Mouse (Mus musculus) heart, adult 2 months (tissue): ENCODE data around the gene Psmd8. TPM values are rescaled to one million over a fixed set of nuclear protein-coding genes. Genes with fewer than 3 reads are reported as not detected.
A peak's percentile ranks its signal among the peaks of the same experiment; 100 is the strongest.

Experiments
- DNase-seq, 2 experiments: peaks; one replicate each; pipeline ENCODE4 v3.0.0; 2021
- H3K27ac ChIP-seq: fragments of 200-600 bp; 2 replicates; pipeline ENCODE4 v1.8.1; 2022
- H3K27me3 ChIP-seq: fragments of 200-500 bp; 2 replicates; pipeline ENCODE4 v1.6.1; 2012; ENCODE audit warnings: mild to moderate bottlenecking, low read length, inconsistent platforms, mixed read lengths; ENCODE audit not compliant: control insufficient read depth, insufficient read depth
- H3K36me3 ChIP-seq: fragments of 200-500 bp; 2 replicates; pipeline ENCODE4 v1.6.1; 2012; ENCODE audit warnings: low read length, inconsistent platforms; ENCODE audit not compliant: control insufficient read depth, insufficient read depth
- H3K4me1 ChIP-seq: fragments of 200-500 bp; 2 replicates; pipeline ENCODE4 v1.6.1; 2011; ENCODE audit warnings: low read length; ENCODE audit not compliant: control insufficient read depth, insufficient read depth
- H3K4me3 ChIP-seq: fragments of 200-600 bp; 2 replicates; pipeline ENCODE4 v1.8.1; 2022
- H3K79me2 ChIP-seq: fragments of 200-500 bp; replicated peaks from 2 replicates; pipeline ENCODE4 v1.6.1; 2012; ENCODE audit warnings: mild to moderate bottlenecking, inconsistent platforms, low read length, moderate library complexity, mixed read lengths; ENCODE audit not compliant: control insufficient read depth, insufficient read depth
- H3K9ac ChIP-seq: fragments of 200-500 bp; 2 replicates; pipeline ENCODE4 v1.6.1; 2012; ENCODE audit warnings: low read depth, mild to moderate bottlenecking, control low read depth, inconsistent platforms, low read length, mixed read lengths
- CTCF ChIP-seq: fragments of 200-600 bp; IDR thresholded peaks from 2 replicates; pipeline ENCODE4 v1.8.1; 2022; ENCODE audit warnings: antibody characterized with exemption, mild to moderate bottlenecking, moderate library complexity
- EP300 ChIP-seq: fragments of 200-500 bp; IDR thresholded peaks from 2 replicates; pipeline ENCODE4 v1.6.1; 2011; ENCODE audit warnings: low read depth, low read length, control low read depth; ENCODE audit not compliant: insufficient read depth
- POLR2A ChIP-seq: fragments of 200-500 bp; IDR thresholded peaks from 2 replicates; pipeline ENCODE4 v1.6.1; 2011; ENCODE audit warnings: mild to moderate bottlenecking, low read depth, low read length, control low read depth; ENCODE audit not compliant: insufficient read depth
- WGBS: fragments of 180-500 bp; shearing (Covaris S2); methylation state at CpG from one replicate; pipeline ENCODE4 v1.1.7; 2018; 5-methylcytosine and 5-hydroxymethylcytosine counted together
- intact Hi-C: fragments of 180-260 bp; cut with DNase I; formaldehyde crosslinking; loops from one replicate; pipeline ENCODE4 v1.15.1; 2025
- polyA plus RNA-seq: library from polyadenylated mRNA; depleted of rRNA; stranded (reverse); fragments of >200 nt; gene quantifications from 2 replicates; pipeline ENCODE4 v1.2.3, GENCODE M21; 2012; rRNA removed
- total RNA-seq, 2 experiments: library from RNA; stranded (reverse); gene quantifications; 2 replicates each; pipeline ENCODE4 v1.2.3; 2021

Psmd8 gene
- total and polyA plus RNA-seq, 3 experiments, result 103 to 120 (median 116) TPM

DNA sequence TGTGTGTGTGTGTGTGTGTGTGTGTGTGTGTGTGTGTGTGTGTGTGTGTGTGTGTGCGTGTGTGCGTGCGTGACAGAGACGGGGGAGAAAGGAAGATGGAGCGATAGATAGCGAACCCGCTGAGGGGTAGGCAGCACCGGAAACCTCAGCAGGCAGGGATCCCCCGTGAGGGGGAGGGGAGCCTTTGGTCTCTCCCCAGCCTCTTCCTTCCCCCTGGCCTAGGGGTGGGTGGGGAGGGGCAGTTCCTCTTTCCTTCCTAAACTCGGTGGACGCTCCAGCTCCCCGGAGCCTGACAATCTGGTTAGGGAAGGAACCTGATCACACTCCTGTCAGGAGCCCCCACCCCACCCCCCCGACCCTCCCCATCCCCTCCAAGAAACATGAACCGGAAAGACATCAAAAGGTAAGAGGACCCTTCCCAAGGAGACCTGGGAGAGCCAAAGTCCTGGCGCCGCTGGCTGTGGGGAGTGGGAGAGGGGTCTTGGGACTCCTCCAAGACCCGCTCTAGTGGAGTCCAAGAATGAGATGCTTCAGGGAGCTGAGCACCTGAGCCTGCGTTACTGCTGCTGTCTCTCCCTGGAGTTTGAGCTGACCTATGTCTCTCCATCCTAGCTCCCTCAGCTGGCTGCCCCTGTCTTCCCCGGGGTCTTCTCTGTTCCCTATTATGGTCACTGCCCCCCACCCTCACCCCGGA is 45.7 kb downstream of the Psmd8 start, which contains the start of gene Rasgrp4:
TSS of gene Rasgrp4 (plus strand) at position 159 of the 694 bp plus-strand sequence.
- Histone ChIP-seq H3K79me2 (no peaks in the 10 kb centered on the region), H3K36me3 (no peaks in the 10 kb centered on the region), H3K9ac (no peak within 1 kb of the TSS), H3K4me3 (peak within 1 kb of the TSS; percentile 14; the same call in 1 of the 2 replicates), H3K27me3 (no peaks in the 10 kb centered on the region), H3K4me1 (no peaks in the 10 kb centered on the region), H3K27ac (no peak within 1 kb of the TSS; the same call in 1 of the 2 replicates)
- TF ChIP-seq CTCF, result no peak
- TF ChIP-seq EP300, result no peak
- no peak for TF ChIP-seq POLR2A
- intact Hi-C loops, result no loop called here
- peak; percentile 41 to 65 for DNase-seq
- 2% methylated on average over 20 of the region's 20 CpGs for WGBS

DNA sequence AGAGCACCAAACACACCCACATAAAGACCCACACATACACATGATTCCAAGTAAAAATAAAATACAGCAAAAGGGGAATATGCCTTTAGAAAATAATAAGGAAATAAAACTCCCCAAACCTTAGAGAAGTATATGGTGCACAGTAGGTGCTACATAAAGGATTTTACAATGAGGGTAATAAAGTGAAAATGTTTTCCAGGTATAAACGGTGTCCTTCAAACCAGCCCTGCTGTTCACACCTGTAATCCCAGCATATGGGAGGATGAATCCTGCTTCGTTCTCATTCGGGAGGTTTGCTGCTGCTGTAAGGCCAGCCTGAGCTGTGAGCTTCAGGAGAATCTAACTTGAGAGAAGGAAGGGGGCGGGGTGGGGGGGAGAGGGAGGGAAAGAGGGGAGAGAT is 46.3 kb downstream of the Psmd8 start:
- DNase-seq, result no peak
- H3K4me3 ChIP-seq, result no peak overlapping the region
- H3K27ac ChIP-seq, result no peak overlapping the region
- no peak for TF ChIP-seq EP300
- no peak for TF ChIP-seq CTCF
- TF ChIP-seq POLR2A, result no peak
- H3K36me3 ChIP-seq, result no peaks in the 10 kb centered on the region
- H3K9ac ChIP-seq, result no peak overlapping the region
- intact Hi-C loops, result no loop called here
- no peaks in the 10 kb centered on the region for H3K27me3 ChIP-seq
- H3K4me1 ChIP-seq, result no peaks in the 10 kb centered on the region
- H3K79me2 ChIP-seq, result no peaks in the 10 kb centered on the region
- 9% methylated on average over 4 of the region's 4 CpGs for WGBS

DNA sequence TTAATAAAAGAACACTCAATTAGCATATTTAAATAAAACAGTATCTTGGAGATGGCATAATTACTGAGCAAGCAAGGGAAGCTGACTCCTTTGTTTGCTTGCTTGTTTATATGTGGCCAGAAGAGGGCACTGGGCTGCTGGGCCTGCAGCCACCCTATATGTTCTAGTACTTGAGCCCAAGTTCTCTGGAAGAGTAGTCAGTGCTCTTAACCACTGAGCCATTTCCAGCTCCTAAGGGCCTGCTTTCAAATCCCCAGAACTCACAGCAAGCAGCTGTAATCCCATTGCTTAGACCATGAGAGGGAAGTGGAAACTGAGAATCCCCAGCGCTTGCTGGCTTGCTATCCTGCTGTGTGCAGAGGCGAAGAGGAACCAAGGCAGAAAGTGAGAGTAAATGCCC is 51.8 kb downstream of the Psmd8 start:
- DNase-seq, result peak in 1 of 2 experiments; percentile 9
- no peak for TF ChIP-seq EP300
- TF ChIP-seq CTCF, result peak; percentile 63
- 93% methylated on average over 2 of the region's 2 CpGs for WGBS
- Histone ChIP-seq H3K4me1 (no peaks in the 10 kb centered on the region), H3K36me3 (no peaks in the 10 kb centered on the region), H3K9ac (no peak overlapping the region), H3K27ac (no peak overlapping the region), H3K79me2 (no peaks in the 10 kb centered on the region), H3K27me3 (peaks cover 3% of the 10 kb centered on the region; the same call in 1 of the 2 replicates), H3K4me3 (no peak overlapping the region)
- intact Hi-C loops, result no loop called here

DNA sequence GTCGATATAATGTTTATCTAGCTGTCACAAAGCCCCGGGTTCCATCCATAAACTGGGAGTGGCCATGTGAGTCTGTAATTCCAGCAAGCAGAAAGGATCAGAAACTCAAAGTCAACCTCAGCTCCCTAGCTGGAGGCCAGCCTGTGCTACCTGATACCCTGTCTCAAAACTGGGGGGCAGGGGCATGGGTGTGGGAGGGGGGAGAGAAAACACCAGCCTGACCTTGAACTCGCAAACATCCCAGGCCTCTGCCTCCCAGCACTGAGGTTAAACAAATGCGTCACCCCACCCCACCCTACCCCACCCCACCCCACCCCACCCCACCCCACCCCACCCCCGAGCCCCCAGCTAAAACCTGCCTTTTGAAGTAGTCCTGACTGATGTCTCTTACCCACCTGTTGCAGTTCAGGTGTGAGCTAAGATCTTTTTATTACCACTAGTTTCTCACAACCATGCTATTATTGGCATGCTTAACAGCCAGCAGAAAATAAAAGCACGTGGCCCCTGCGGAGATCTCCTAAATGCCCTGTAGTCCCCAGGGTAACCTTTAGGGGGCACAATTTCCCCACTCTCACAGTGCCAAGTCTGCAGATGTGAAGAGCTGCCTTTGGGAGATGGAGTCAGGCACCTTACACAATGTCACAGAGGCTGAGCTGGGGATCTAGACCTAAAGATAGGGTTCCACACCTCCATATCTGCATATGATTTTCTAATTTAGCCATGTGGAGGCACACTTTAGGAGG is 54.2 kb downstream of the Psmd8 start:
- Histone ChIP-seq H3K4me1 (no peaks in the 10 kb centered on the region), H3K27ac (no peak overlapping the region), H3K9ac (no peak overlapping the region), H3K4me3 (no peak overlapping the region), H3K36me3 (no peaks in the 10 kb centered on the region), H3K27me3 (peaks cover 3% of the 10 kb centered on the region; the same call in 1 of the 2 replicates), H3K79me2 (no peaks in the 10 kb centered on the region)
- DNase-seq, result peak; percentile 54 to 64
- WGBS, result 19% methylated on average over 7 of the region's 7 CpGs
- intact Hi-C loops, result loop anchor here (1.0 kb wide), 1 partner anchor 171 kb away; no protein-coding TSS in a partner anchor
- TF ChIP-seq CTCF (peak; percentile 79), EP300 (no peak)

DNA sequence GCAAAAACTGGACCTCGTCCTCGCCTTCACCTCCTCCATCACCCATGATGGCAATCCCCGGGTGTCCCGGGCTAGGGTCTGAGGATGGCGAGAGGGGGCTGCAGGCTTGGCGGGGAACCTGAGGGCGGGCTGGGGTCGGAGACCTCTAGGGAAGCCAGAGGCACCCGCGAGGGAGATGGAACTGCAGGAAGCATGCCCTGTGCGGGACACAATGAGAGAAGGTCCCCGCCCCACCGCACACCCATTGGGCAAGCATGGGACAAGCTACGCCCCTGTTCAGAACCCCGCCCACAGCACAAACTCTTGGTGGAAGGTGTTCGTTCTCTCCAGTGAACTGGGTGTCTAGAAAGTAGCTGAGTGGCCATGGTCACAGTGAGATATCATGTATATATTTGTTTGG is 55.5 kb downstream of the Psmd8 start, which contains the start of gene Ryr1:
TSS of gene Ryr1 (minus strand) at position 210 of the 400 bp plus-strand sequence.
- Histone ChIP-seq H3K4me3 (no peak within 1 kb of the TSS), H3K79me2 (no peaks in the 10 kb centered on the region), H3K27ac (no peak within 1 kb of the TSS), H3K27me3 (peaks cover 3% of the 10 kb centered on the region; the same call in 1 of the 2 replicates), H3K9ac (no peak within 1 kb of the TSS), H3K36me3 (no peaks in the 10 kb centered on the region), H3K4me1 (no peaks in the 10 kb centered on the region)
- intact Hi-C loops, result no loop called here
- peak; percentile 16 to 31 for DNase-seq
- WGBS, result under 1% methylated on average over 16 of the region's 16 CpGs
- no peak for TF ChIP-seq CTCF
- no peak for TF ChIP-seq EP300
- no peak for TF ChIP-seq POLR2A

Other genes starting within 250 kb of the Psmd8 start
- 10 to 100 TPM; 66.1 to 85.7 TPM for gene Actn4, start 218.4 kb downstream of the Psmd8 start, total RNA-seq
- 123 and 132 TPM in 2 replicates for gene Actn4, start 218.4 kb downstream of the Psmd8 start, polyA plus RNA-seq
- gene Eif3k, start 198.8 kb downstream of the Psmd8 start, total RNA-seq, result 100 to 1,000 TPM; 156 to 177 TPM
- gene Eif3k, start 198.8 kb downstream of the Psmd8 start, polyA plus RNA-seq, result 221 and 283 TPM in 2 replicates
- 1 to 10 TPM in 1 of 2 experiments, under 1 TPM in 1; 0.91 to 1.1 TPM for gene Map4k1, start 198.7 kb downstream of the Psmd8 start, total RNA-seq
- 2.7 and 3.4 TPM in 2 replicates for gene Map4k1, start 198.7 kb downstream of the Psmd8 start, polyA plus RNA-seq
- under 1 TPM; 0.08 to 0.18 TPM for gene Ryr1, start 55.5 kb downstream of the Psmd8 start, total RNA-seq
- under 0.01 and 0.06 TPM in 2 replicates for gene Ryr1, start 55.5 kb downstream of the Psmd8 start, polyA plus RNA-seq
- 1 to 10 TPM; 1.4 TPM for gene Rasgrp4, start 45.9 kb downstream of the Psmd8 start, total RNA-seq
- 2.2 and 3.6 TPM in 2 replicates for gene Rasgrp4, start 45.9 kb downstream of the Psmd8 start, polyA plus RNA-seq
- gene Fam98c, start 24.5 kb downstream of the Psmd8 start, total RNA-seq, result 10 to 100 TPM; 10.4 to 12.7 TPM
- gene Fam98c, start 24.5 kb downstream of the Psmd8 start, polyA plus RNA-seq, result 16.3 and 18.0 TPM in 2 replicates
- under 1 TPM; 0.18 to 0.29 TPM for gene Ggn, start 10.5 kb downstream of the Psmd8 start, total RNA-seq
- gene Ggn, start 10.5 kb downstream of the Psmd8 start, polyA plus RNA-seq, result 0.35 and 0.43 TPM in 2 replicates
- 1 to 10 TPM in 1 of 2 experiments, under 1 TPM in 1; 0.52 to 1.0 TPM for gene Spred3, start 10.3 kb downstream of the Psmd8 start, total RNA-seq
- gene Spred3, start 10.3 kb downstream of the Psmd8 start, polyA plus RNA-seq, result 1.2 and 1.6 TPM in 2 replicates
- gene Catsperg1, start 33.3 kb upstream of the Psmd8 start, total RNA-seq, result under 1 TPM; 0.30 to 0.34 TPM
- gene Catsperg1, start 33.3 kb upstream of the Psmd8 start, polyA plus RNA-seq, result 1.0 and 2.4 TPM in 2 replicates
- 1 to 10 TPM; 2.9 to 3.2 TPM for gene Kcnk6, start 51.8 kb upstream of the Psmd8 start, total RNA-seq
- gene Kcnk6, start 51.8 kb upstream of the Psmd8 start, polyA plus RNA-seq, result 8.2 and 8.4 TPM in 2 replicates
- gene Yif1b, start 57.6 kb upstream of the Psmd8 start, total RNA-seq, result 10 to 100 TPM; 63.6 to 74.6 TPM
- 123 and 138 TPM in 2 replicates for gene Yif1b, start 57.6 kb upstream of the Psmd8 start, polyA plus RNA-seq
- 1 to 10 TPM; 1.5 to 2.0 TPM for gene 2200002D01Rik, start 67.8 kb upstream of the Psmd8 start, total RNA-seq
- 0.98 and 1.00 TPM in 2 replicates for gene 2200002D01Rik, start 67.8 kb upstream of the Psmd8 start, polyA plus RNA-seq
- 10 to 100 TPM; 39.4 to 46.4 TPM for gene Spint2, start 101.2 kb upstream of the Psmd8 start, total RNA-seq
- gene Spint2, start 101.2 kb upstream of the Psmd8 start, polyA plus RNA-seq, result 40.5 and 45.7 TPM in 2 replicates
- gene Ppp1r14a, start 108.6 kb upstream of the Psmd8 start, total RNA-seq, result 10 to 100 TPM in 1 of 2 experiments, 1 to 10 TPM in 1; 8.7 to 10.3 TPM
- 16.3 and 18.4 TPM in 2 replicates for gene Ppp1r14a, start 108.6 kb upstream of the Psmd8 start, polyA plus RNA-seq
- under 1 TPM in 1 of 2 experiments, not detected in 1; 0.27 TPM for gene Dpf1, start 123.2 kb upstream of the Psmd8 start, total RNA-seq
- gene Dpf1, start 123.2 kb upstream of the Psmd8 start, polyA plus RNA-seq, result 0.21 and 0.38 TPM in 2 replicates